Mouse (Mus musculus) thymus, adult 2 months (tissue): ENCODE measurements at regions not wholly inside any gene's neighbourhood (a gene's known extent, or its start where the extent isn't known, plus 50 kb on each side); places are given as distances from the start of the nearest gene placed in this dataset.

Source experiments
- DNase-seq: peaks from one replicate; pipeline ENCODE4 v3.0.0; 2021
- H3K27ac ChIP-seq: fragments of 200-500 bp; 2 replicates; pipeline ENCODE4 v1.5.1; 2012; ENCODE audit warnings: low read length, control low read depth; ENCODE audit not compliant: control insufficient read depth, insufficient read depth
- H3K27me3 ChIP-seq: fragments of 200-500 bp; 2 replicates; pipeline ENCODE4 v1.6.1; 2012; ENCODE audit warnings: mild to moderate bottlenecking, low read length, moderate library complexity, mixed read lengths; ENCODE audit not compliant: control insufficient read depth, insufficient read depth
- H3K36me3 ChIP-seq: fragments of 200-500 bp; 2 replicates; pipeline ENCODE4 v1.6.1; 2012; ENCODE audit warnings: mild to moderate bottlenecking, low read length, moderate library complexity; ENCODE audit not compliant: control insufficient read depth, insufficient read depth
- H3K4me1 ChIP-seq: fragments of 200-500 bp; replicated peaks from 2 replicates; pipeline ENCODE4 v1.6.1; 2012; ENCODE audit warnings: low read length; ENCODE audit not compliant: control insufficient read depth, insufficient read depth
- H3K4me3 ChIP-seq: fragments of 200-500 bp; 2 replicates; pipeline ENCODE4 v1.5.1; 2012; ENCODE audit warnings: mild to moderate bottlenecking, low read length, control low read depth, moderate library complexity; ENCODE audit not compliant: control insufficient read depth, insufficient read depth
- CTCF ChIP-seq: fragments of 200-500 bp; IDR thresholded peaks from 2 replicates; pipeline ENCODE4 v1.5.1; 2012; ENCODE audit warnings: mild to moderate bottlenecking, control low read depth, low read length, moderate library complexity, borderline replicate concordance; ENCODE audit not compliant: control insufficient read depth, poor library complexity, insufficient read depth; ENCODE audit errors: extremely low read depth
- POLR2A ChIP-seq: fragments of 200-500 bp; IDR thresholded peaks from 2 replicates; pipeline ENCODE4 v1.6.1; 2012; ENCODE audit warnings: mild to moderate bottlenecking, low read length, control low read depth, moderate library complexity; ENCODE audit not compliant: control insufficient read depth, poor library complexity, insufficient read depth; ENCODE audit errors: extremely low read depth
- WGBS: fragments of 180-500 bp; shearing (Covaris S2); methylation state at CpG from one replicate; pipeline ENCODE4 v1.1.7; 2018; 5-methylcytosine and 5-hydroxymethylcytosine counted together

DNA sequence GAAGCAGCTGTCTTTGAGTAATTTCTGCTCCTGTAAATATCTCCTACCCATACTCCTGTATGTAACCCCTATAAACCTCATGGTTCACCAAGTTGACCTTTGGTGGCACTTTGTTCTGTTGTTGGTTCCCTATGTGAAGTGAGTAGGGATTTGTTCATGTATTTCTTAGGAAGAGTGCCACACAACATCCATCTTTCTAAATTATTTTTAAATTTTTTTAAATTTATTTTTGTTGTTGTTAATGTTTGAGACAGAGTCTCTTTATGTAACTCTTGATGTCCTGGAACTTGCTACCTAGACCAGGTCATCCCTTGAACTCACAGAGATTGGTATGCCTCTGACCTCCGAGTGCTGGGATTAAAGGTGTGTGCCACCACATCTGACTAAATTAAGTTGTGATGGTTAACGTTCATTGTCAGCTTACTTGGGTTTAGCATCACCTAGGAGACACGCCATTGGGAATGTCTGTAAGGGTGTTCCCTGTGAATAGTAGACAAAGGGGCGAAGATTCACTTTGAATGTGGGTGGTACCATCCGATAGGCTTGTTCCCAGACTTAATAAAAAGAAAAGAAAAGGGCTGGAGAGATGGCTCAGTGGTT, 112.7 kb upstream of the Cpsf6 start:
- DNase-seq: no peak
- Histone ChIP-seq H3K4me3 (no peak overlapping the region), H3K36me3 (no peaks in the 10 kb centered on the region), H3K27me3 (no peaks in the 10 kb centered on the region), H3K27ac (no peak overlapping the region), H3K4me1 (peaks cover 4% of the 10 kb centered on the region)
- WGBS: 96% methylated on average over 5 of the region's 5 CpGs
- no peak for TF ChIP-seq CTCF
- TF ChIP-seq POLR2A: no peak

DNA sequence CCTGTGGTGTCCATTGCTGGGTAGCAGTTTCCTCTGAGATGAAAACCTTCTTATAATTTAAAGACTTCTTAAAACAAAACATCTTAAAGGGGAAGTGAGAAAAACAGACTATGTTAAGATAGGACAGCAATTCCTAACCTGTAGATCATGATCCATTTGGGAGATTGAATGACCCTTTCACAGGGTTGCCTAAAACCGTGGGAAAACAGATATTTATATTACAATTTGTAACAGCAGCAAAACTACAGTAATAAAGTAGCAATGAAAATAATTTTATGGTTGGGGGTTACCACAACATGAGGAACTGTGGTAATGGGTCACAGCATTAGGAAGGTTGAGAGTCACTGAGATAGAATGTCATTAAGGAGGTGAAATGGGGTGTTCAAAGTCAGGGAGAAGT, 111.9 kb upstream of the Cpsf6 start:
- H3K4me3 ChIP-seq: no peak overlapping the region
- no peaks in the 10 kb centered on the region for H3K36me3 ChIP-seq
- no peaks in the 10 kb centered on the region for H3K27me3 ChIP-seq
- 88% methylated on average over 1 of the region's 1 CpGs for WGBS
- DNase-seq: no peak
- no peak overlapping the region for H3K27ac ChIP-seq
- H3K4me1 ChIP-seq: peaks cover 4% of the 10 kb centered on the region
- TF ChIP-seq CTCF (no peak), POLR2A (no peak)

DNA sequence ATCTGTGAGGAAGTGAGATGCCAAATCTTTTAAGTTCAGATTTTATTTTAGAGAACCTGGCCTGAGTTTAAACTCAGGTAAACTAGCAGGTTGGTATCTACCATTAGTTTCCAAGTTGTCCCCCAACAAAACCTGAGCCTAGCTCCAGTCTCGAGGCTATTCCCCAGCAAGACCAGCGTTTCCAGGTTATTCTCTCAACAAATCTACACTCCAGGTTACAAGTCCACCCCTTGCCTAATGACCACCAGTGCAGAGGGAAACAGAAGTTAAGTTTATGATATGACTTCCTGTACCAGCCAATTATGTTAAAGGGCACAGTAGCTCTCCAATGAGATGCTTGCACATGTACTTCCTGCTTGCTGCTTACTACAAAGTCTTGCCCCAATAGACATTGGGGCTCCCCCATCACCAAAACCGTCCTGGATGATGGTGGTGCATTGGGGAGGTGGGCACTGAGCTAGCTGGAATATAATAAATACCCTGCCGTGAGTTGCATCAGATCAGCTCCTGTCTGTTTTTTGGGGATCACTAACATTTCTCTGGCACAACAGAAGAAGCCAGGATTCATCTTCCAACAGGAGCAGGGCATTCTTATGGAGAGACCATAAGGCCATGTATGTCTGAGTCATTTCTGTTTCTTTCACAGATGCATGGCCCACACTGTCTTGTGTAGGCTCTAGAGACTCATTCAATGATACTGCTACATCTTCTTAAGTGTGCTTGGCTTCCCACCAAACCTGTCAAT, 111.2 kb upstream of the Cpsf6 start:
- DNase-seq: no peak
- H3K4me3 ChIP-seq: no peak overlapping the region
- no peak overlapping the region for H3K27ac ChIP-seq
- 94% methylated on average over 4 of the region's 4 CpGs for WGBS
- no peaks in the 10 kb centered on the region for H3K36me3 ChIP-seq
- H3K27me3 ChIP-seq: no peaks in the 10 kb centered on the region
- H3K4me1 ChIP-seq: peaks cover 4% of the 10 kb centered on the region
- TF ChIP-seq CTCF: no peak

- Histone ChIP-seq H3K4me3 (no peak overlapping the region), H3K27ac (no peak overlapping the region), H3K4me1 (no peaks in the 10 kb centered on the region), H3K27me3 (no peaks in the 10 kb centered on the region), H3K36me3 (no peaks in the 10 kb centered on the region)
- TF ChIP-seq POLR2A (no peak), CTCF (no peak)
- no peak for DNase-seq
- 99% methylated on average over 4 of the region's 4 CpGs for WGBS
Measured at GRCm38 (mm10) chr10:117483091-117483600, 103.3 kb upstream of the Cpsf6 start.

DNA sequence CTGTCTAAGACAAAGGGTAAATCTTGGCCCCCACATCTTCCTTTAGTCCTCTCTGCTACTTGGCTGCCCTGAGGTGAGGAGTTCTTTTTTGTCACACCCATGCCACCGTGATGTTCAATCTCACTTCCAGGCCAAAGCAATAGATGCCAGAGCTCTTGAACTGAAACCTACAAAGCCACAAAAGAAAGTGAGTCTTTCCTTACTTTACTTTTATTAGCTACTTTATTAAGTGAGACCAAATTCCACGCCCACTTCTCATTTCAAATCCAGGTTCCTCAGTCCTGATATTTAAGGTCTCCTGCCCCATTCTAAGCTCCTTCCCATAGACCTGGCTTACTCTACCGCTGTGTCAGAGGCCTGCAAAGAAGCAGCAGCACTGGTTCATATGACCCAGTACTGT, 102.5 kb upstream of the Cpsf6 start:
- H3K4me1 ChIP-seq: no peaks in the 10 kb centered on the region
- no peak overlapping the region for H3K27ac ChIP-seq
- no peak for DNase-seq
- 92% methylated on average over 3 of the region's 3 CpGs for WGBS
- no peak overlapping the region for H3K4me3 ChIP-seq
- H3K36me3 ChIP-seq: no peaks in the 10 kb centered on the region
- no peaks in the 10 kb centered on the region for H3K27me3 ChIP-seq
- TF ChIP-seq POLR2A: no peak

- TF ChIP-seq CTCF (no peak), POLR2A (no peak)
- WGBS: 89% methylated on average over 5 of the region's 5 CpGs
- Histone ChIP-seq H3K36me3 (no peaks in the 10 kb centered on the region), H3K27me3 (no peaks in the 10 kb centered on the region), H3K4me3 (no peak overlapping the region), H3K4me1 (no peaks in the 10 kb centered on the region), H3K27ac (no peak overlapping the region)
- no peak for DNase-seq
Measured at GRCm38 (mm10) chr10:117481341-117481990, 101.7 kb upstream of the Cpsf6 start.
